Mouse (Mus musculus): ENCODE measurements around the gene Fsd1. TPM values are rescaled to one million over a fixed set of nuclear protein-coding genes. Genes with fewer than 3 reads are reported as not detected.

The Fsd1 gene
- polyA plus RNA-seq, 1 experiment, result 0.36 TPM

- Histone ChIP-seq H3K27ac (ENCODE audit: insufficient read depth, low read depth, low read length) (no peak overlapping the region), H3K36me3 (ENCODE audit: control insufficient read depth, insufficient read depth, low read length) (no peaks in the 10 kb centered on the region), H3K4me3 (ENCODE audit: insufficient read depth, low read depth, low read length) (no peak overlapping the region), H3K4me1 (ENCODE audit: control insufficient read depth, insufficient read depth, low read length) (peaks cover 50% of the 10 kb centered on the region), H3K27me3 (replicated peaks; ENCODE audit: control insufficient read depth, insufficient read depth, low read length) (no peaks in the 10 kb centered on the region)
- no peak for DNase-seq
- TF ChIP-seq POLR2A (IDR thresholded peaks at IDR 0.05; ENCODE audit: low read depth, low read length) (no peak), CTCF (conservative IDR thresholded peaks at IDR 0.05; ENCODE audit: insufficient read depth, insufficient read length, low read depth, low read length) (no peak)
- 84% methylated on average over 7 of the region's 7 CpGs for WGBS
Observed at GRCm38 (mm10) chr17:56031431-56031830, 45.1 kb downstream of the Fsd1 start.

- no peaks in the 10 kb centered on the region for H3K36me3 ChIP-seq (ENCODE audit: control insufficient read depth, insufficient read depth, low read length)
- peak; percentile 61 for DNase-seq
- H3K4me1 ChIP-seq (ENCODE audit: control insufficient read depth, insufficient read depth, low read length), result peaks cover 44% of the 10 kb centered on the region
- WGBS, result 35% methylated on average over 6 of the region's 6 CpGs
- H3K4me3 ChIP-seq (ENCODE audit: insufficient read depth, low read depth, low read length), result no peak overlapping the region
- H3K27me3 ChIP-seq (replicated peaks; ENCODE audit: control insufficient read depth, insufficient read depth, low read length), result no peaks in the 10 kb centered on the region
- H3K27ac ChIP-seq (ENCODE audit: insufficient read depth, low read depth, low read length), result no peak overlapping the region
- TF ChIP-seq CTCF (conservative IDR thresholded peaks at IDR 0.05; ENCODE audit: insufficient read depth, insufficient read length, low read depth, low read length), result no peak
Observed at GRCm38 (mm10) chr17:56032127-56032733, 45.9 kb downstream of the Fsd1 start.

DNA sequence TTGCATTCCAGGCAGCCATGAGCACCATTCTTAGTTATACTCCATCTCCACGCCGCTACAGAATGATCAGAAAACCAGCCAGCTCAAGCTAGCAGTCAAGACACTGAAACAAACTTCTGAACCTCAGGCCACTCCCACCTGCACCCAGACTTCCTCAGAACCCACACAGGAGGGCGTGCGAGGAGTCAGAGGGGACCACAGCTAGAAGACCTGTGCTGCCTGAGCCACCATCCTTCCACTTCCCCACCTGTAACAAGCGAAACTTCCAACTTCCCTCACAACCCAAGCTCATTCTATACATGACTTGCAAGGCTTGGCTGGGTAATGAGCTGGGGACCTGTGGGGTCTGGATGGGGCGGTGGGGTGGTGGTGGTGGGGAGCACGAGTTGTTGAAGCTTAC lies 46.5 kb downstream of the Fsd1 start:
- Histone ChIP-seq H3K27me3 (replicated peaks; ENCODE audit: control insufficient read depth, insufficient read depth, low read length) (no peaks in the 10 kb centered on the region), H3K36me3 (ENCODE audit: control insufficient read depth, insufficient read depth, low read length) (no peaks in the 10 kb centered on the region), H3K27ac (ENCODE audit: insufficient read depth, low read depth, low read length) (no peak overlapping the region), H3K4me1 (ENCODE audit: control insufficient read depth, insufficient read depth, low read length) (peaks cover 38% of the 10 kb centered on the region), H3K4me3 (ENCODE audit: insufficient read depth, low read depth, low read length) (no peak overlapping the region)
- WGBS, result 37% methylated on average over 7 of the region's 7 CpGs
- no peak for DNase-seq
- TF ChIP-seq POLR2A (IDR thresholded peaks at IDR 0.05; ENCODE audit: low read depth, low read length) (no peak), CTCF (conservative IDR thresholded peaks at IDR 0.05; ENCODE audit: insufficient read depth, insufficient read length, low read depth, low read length) (no peak)

DNA sequence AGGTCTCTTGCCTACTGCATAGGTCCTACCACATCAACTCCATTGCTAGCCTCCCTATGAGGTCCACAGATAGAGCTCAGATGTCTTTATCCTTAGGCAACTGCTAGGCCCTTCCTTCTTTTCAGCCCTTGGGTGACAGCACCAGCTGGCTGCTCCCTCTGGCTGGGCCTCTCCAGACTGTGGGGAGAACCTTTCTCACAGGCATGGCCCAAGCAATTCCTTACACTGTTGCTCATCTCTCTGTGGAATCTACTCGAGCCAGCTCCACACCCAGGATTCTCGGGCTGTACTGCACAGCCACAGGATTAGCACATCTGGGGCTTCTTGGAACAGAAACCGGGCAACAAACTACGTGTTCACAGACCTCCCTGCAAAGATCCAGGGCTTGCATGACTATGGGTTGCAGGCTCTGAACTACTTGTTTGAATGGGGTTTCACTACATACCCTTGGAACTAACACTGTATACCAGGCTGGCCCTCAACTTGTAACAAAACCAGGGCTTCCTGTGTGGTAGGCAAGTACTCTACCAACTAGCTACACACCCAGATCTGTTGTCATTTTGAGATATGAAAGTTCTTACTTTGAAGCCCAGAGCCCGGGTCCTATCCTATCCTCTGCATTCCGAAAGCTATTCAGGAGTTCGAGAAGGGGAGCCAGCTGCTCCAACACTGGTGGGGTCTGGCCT lies 47.9 kb downstream of the Fsd1 start:
- Histone ChIP-seq H3K4me3 (ENCODE audit: insufficient read depth, low read depth, low read length) (no peak overlapping the region), H3K4me1 (ENCODE audit: control insufficient read depth, insufficient read depth, low read length) (peaks cover 28% of the 10 kb centered on the region), H3K36me3 (ENCODE audit: control insufficient read depth, insufficient read depth, low read length) (no peaks in the 10 kb centered on the region), H3K27me3 (replicated peaks; ENCODE audit: control insufficient read depth, insufficient read depth, low read length) (no peaks in the 10 kb centered on the region), H3K27ac (ENCODE audit: insufficient read depth, low read depth, low read length) (no peak overlapping the region)
- no peak for TF ChIP-seq CTCF (conservative IDR thresholded peaks at IDR 0.05; ENCODE audit: insufficient read depth, insufficient read length, low read depth, low read length)
- TF ChIP-seq POLR2A (IDR thresholded peaks at IDR 0.05; ENCODE audit: low read depth, low read length), result no peak
- 72% methylated on average over 7 of the region's 7 CpGs for WGBS
- no peak for DNase-seq

DNA sequence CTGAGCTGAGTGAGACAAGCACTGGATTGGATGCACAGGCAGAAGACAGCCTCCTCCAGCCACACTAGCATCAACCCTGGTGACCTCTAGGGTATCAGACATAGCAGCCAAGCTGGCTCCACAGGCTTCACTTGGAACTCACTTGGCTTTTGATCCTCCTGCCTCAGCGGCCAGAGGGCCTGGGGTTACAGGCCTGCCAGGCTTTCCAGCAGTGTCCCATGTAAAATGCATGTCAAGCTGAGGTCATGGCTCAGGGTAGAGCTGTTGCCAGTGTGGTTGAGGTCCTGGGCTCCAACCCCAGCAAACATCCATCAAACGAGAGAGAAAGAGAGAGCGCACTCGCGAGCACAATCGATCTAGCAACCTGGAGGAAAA lies 48.4 kb downstream of the Fsd1 start:
- H3K27ac ChIP-seq (ENCODE audit: insufficient read depth, low read depth, low read length), result no peak overlapping the region
- no peaks in the 10 kb centered on the region for H3K27me3 ChIP-seq (replicated peaks; ENCODE audit: control insufficient read depth, insufficient read depth, low read length)
- no peak for DNase-seq
- H3K4me3 ChIP-seq (ENCODE audit: insufficient read depth, low read depth, low read length), result no peak overlapping the region
- 61% methylated on average over 6 of the region's 6 CpGs for WGBS
- no peak for TF ChIP-seq CTCF (conservative IDR thresholded peaks at IDR 0.05; ENCODE audit: insufficient read depth, insufficient read length, low read depth, low read length)
- TF ChIP-seq POLR2A (IDR thresholded peaks at IDR 0.05; ENCODE audit: low read depth, low read length), result no peak
- peaks cover 28% of the 10 kb centered on the region for H3K4me1 ChIP-seq (ENCODE audit: control insufficient read depth, insufficient read depth, low read length)
- no peaks in the 10 kb centered on the region for H3K36me3 ChIP-seq (ENCODE audit: control insufficient read depth, insufficient read depth, low read length)

GRCm38 (mm10) chr17:56035216-56035615 lies 48.9 kb downstream of the Fsd1 start:
- TF ChIP-seq POLR2A (IDR thresholded peaks at IDR 0.05; ENCODE audit: low read depth, low read length) (no peak), CTCF (conservative IDR thresholded peaks at IDR 0.05; ENCODE audit: insufficient read depth, insufficient read length, low read depth, low read length) (no peak)
- no peak overlapping the region for H3K27ac ChIP-seq (ENCODE audit: insufficient read depth, low read depth, low read length)

DNA sequence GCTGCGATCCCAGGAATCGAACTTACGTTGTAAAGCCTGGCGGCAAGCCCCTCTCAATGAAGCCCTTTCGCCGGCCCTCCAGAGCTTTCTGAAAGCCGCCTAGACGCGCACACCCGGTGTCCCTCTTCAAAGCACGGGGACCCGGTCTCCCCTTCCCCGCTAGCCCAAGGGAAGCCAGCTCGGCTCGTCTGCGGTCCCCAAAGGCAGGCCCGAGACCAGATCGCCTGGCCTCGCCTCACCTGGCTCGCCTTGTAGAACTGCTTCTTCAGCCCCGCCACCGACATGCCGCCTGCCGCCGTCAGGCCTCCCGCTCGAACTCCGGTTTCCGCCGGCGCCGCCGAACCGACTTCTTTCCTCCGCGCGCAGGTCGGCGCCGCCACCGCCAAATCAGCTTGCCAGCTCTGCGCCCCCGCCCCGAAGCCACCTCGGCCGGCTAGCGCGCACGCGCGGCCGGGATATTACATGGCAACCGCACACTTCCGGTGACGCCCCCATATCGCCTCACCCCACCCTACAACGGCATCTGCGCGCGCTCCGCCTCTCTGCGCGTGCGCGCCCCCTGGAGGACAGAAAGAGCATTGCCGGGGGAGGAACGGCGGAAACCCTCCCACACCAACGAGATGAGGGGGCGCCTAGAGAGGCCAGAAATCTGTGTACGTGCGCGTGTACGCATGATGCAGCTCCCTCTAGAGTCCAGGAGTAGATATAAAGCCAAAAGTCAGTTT lies 50.0 kb downstream of the Fsd1 start, which contains the start of gene Sh3gl1:
TSS of gene Sh3gl1 (minus strand) at position 460 of the 725 bp plus-strand sequence.
- peak within 1 kb of the TSS; percentile 82 for H3K27ac ChIP-seq (ENCODE audit: insufficient read depth, low read depth, low read length)
- under 1% methylated on average over 74 of the region's 74 CpGs for WGBS
- no peaks in the 10 kb centered on the region for H3K36me3 ChIP-seq (ENCODE audit: control insufficient read depth, insufficient read depth, low read length)
- peaks cover 20% of the 10 kb centered on the region for H3K4me1 ChIP-seq (ENCODE audit: control insufficient read depth, insufficient read depth, low read length)
- peak; percentile 96; the same call in 1 of the 2 replicates for TF ChIP-seq CTCF (conservative IDR thresholded peaks at IDR 0.05; ENCODE audit: insufficient read depth, insufficient read length, low read depth, low read length)
- peak; percentile 60 for TF ChIP-seq POLR2A (IDR thresholded peaks at IDR 0.05; ENCODE audit: low read depth, low read length)
- H3K4me3 ChIP-seq (ENCODE audit: insufficient read depth, low read depth, low read length), result peak within 1 kb of the TSS; percentile 92
- DNase-seq, result peak; percentile 99
- no peaks in the 10 kb centered on the region for H3K27me3 ChIP-seq (replicated peaks; ENCODE audit: control insufficient read depth, insufficient read depth, low read length)

More at GRCm38 (mm10) chr17:56035216-56035615, 48.9 kb downstream of the Fsd1 start:
- Histone ChIP-seq H3K36me3 (ENCODE audit: control insufficient read depth, insufficient read depth, low read length) (no peaks in the 10 kb centered on the region), H3K4me3 (ENCODE audit: insufficient read depth, low read depth, low read length) (0 out of 2 replicates have a peak overlapping the region, but pooled peaks have one; percentile 4), H3K4me1 (ENCODE audit: control insufficient read depth, insufficient read depth, low read length) (peaks cover 27% of the 10 kb centered on the region), H3K27me3 (replicated peaks; ENCODE audit: control insufficient read depth, insufficient read depth, low read length) (no peaks in the 10 kb centered on the region)
- 46% methylated on average over 4 of the region's 4 CpGs for WGBS
- no peak for DNase-seq
